Mouse (Mus musculus) ES-CJ7 (cell line): ENCODE measurements around the gene Msl1.

Source experiments
- DNase-seq: peaks from one replicate; pipeline ENCODE4 v3.0.0; 2011; ENCODE audit warnings: low read depth, low spot score

Gene Msl1

GRCm38 (mm10) chr11:98795015-98795713 is at the start of gene Msl1:
Msl1 (plus strand) TSS chr11:98795516.
- DNase-seq: peak; percentile 78

- no peak for DNase-seq
Measured at GRCm38 (mm10) chr11:98745932-98746853, 49.1 kb upstream of the Msl1 start.

GRCm38 (mm10) chr11:98746855-98747693 is 48.2 kb upstream of the Msl1 start:
- DNase-seq: peak; percentile 52

- DNase-seq: no peak
Measured at GRCm38 (mm10) chr11:98747804-98748505, 47.4 kb upstream of the Msl1 start.

GRCm38 (mm10) chr11:98748506-98749416 is 46.6 kb upstream of the Msl1 start:
- peak; percentile 42 for DNase-seq

GRCm38 (mm10) chr11:98749716-98750115 is 45.6 kb upstream of the Msl1 start:
- no peak for DNase-seq

- no peak for DNase-seq
Measured at GRCm38 (mm10) chr11:98750351-98751201, 44.7 kb upstream of the Msl1 start.

- DNase-seq: no peak
Measured at GRCm38 (mm10) chr11:98751221-98751782, 44.0 kb upstream of the Msl1 start.

GRCm38 (mm10) chr11:98752562-98753140 is 42.7 kb upstream of the Msl1 start:
- DNase-seq: no peak

- no peak for DNase-seq
Measured at GRCm38 (mm10) chr11:98753264-98753663, 42.1 kb upstream of the Msl1 start.

GRCm38 (mm10) chr11:98754151-98754620 is 41.1 kb upstream of the Msl1 start:
- no peak for DNase-seq

GRCm38 (mm10) chr11:98754621-98755181 is 40.6 kb upstream of the Msl1 start:
- peak; percentile 89 for DNase-seq

- DNase-seq: no peak
Measured at GRCm38 (mm10) chr11:98755726-98756380, 39.5 kb upstream of the Msl1 start.

GRCm38 (mm10) chr11:98756711-98757110 is 38.6 kb upstream of the Msl1 start:
- DNase-seq: no peak

GRCm38 (mm10) chr11:98761939-98762338 is 33.4 kb upstream of the Msl1 start:
- no peak for DNase-seq

GRCm38 (mm10) chr11:98762756-98763501 is 32.4 kb upstream of the Msl1 start:
- peak; percentile 70 for DNase-seq

GRCm38 (mm10) chr11:98763502-98763861 is 31.8 kb upstream of the Msl1 start:
- peak; percentile 76 for DNase-seq
